Mouse (Mus musculus): ENCODE data around the gene Smarcd3.

DNA sequence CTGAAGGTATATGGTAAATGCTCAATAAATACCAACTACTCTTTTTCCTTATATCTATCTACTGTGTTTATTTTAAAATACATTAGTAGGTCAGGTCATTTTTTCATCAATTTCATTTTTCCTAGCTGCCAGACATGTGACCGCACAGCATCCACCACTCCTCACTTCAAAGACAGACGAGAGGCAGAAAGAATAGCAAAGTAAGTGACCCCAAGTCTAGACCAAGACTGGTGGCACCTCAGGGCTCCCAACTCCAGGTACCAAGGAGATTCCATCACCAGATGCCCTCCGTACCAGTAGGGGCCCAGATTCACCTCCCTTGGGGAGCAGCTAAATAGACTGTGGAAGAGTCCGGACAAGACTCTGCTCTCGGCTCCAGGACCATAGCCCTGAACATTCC is 29.9 kb downstream of the Smarcd3 start:
- TF ChIP-seq RCOR1 (conservative IDR thresholded peaks at IDR 0.05; ENCODE audit: low read depth, low read length) (no peak), MEF2A (IDR thresholded peaks at IDR 0.05; ENCODE audit: borderline replicate concordance, low read depth, low read length) (no peak), GABPA (IDR thresholded peaks at IDR 0.05; ENCODE audit: insufficient replicate concordance, low read depth, low read length) (no peak), POLR2A (IDR thresholded peaks at IDR 0.05; ENCODE audit: low read depth, low read length) (no peak), CTCF (conservative IDR thresholded peaks at IDR 0.05 in 1 of 2, IDR thresholded peaks at IDR 0.05 in 1 of 2; ENCODE audit: low read depth in 2 of 2, low read length in 2 of 2) (no peak), NRF1 (IDR thresholded peaks at IDR 0.05; ENCODE audit: low read depth, low read length) (no peak), ETS1 (conservative IDR thresholded peaks at IDR 0.05; ENCODE audit: low read depth, low read length) (no peak), JUN (IDR thresholded peaks at IDR 0.05; ENCODE audit: insufficient read depth, low read depth, low read length) (no peak), ZC3H11A (IDR thresholded peaks at IDR 0.05; ENCODE audit: low read depth, low read length) (no peak), CHD2 (IDR thresholded peaks at IDR 0.05; ENCODE audit: low read length) (no peak), TCF12 (IDR thresholded peaks at IDR 0.05; ENCODE audit: low read depth, low read length) (no peak)
